Mouse (Mus musculus) kidney, postnatal 14 days (tissue): ENCODE data around the gene Zdhhc24.

ENCODE experiments used
- DNase-seq: peaks from one replicate; pipeline ENCODE4 v3.0.0; 2022; ENCODE audit warnings: mixed read lengths

Zdhhc24 gene

GRCm38 (mm10) chr19:4879324-4879703, 846 bp downstream of the Zdhhc24 start:
- no peak for DNase-seq

- DNase-seq = no peak
Measured at GRCm38 (mm10) chr19:4883961-4884360, 5.5 kb downstream of the Zdhhc24 start.

GRCm38 (mm10) chr19:4889791-4890190, 11.3 kb downstream of the Zdhhc24 start:
- DNase-seq = no peak

GRCm38 (mm10) chr19:4891798-4892197, 13.3 kb downstream of the Zdhhc24 start:
- no peak for DNase-seq

GRCm38 (mm10) chr19:4896780-4897520, 18.5 kb downstream of the Zdhhc24 start:
- DNase-seq = no peak

- DNase-seq = no peak
Measured at GRCm38 (mm10) chr19:4898972-4899371, 20.5 kb downstream of the Zdhhc24 start.

- no peak for DNase-seq
Measured at GRCm38 (mm10) chr19:4899888-4900287, 21.4 kb downstream of the Zdhhc24 start.

GRCm38 (mm10) chr19:4905979-4906794, 27.7 kb downstream of the Zdhhc24 start, which contains the start of gene Bbs1:
Bbs1 (minus strand) TSS chr19:4906628.
- DNase-seq = peak; percentile 87

- DNase-seq = peak; percentile 36
Measured at GRCm38 (mm10) chr19:4908107-4908506, 29.6 kb downstream of the Zdhhc24 start.

GRCm38 (mm10) chr19:4909376-4909775, 30.9 kb downstream of the Zdhhc24 start:
- DNase-seq = no peak

GRCm38 (mm10) chr19:4915924-4916603, 37.6 kb downstream of the Zdhhc24 start:
- DNase-seq = no peak

- DNase-seq = no peak
Measured at GRCm38 (mm10) chr19:4916827-4917226, 38.4 kb downstream of the Zdhhc24 start.

- no peak for DNase-seq
Measured at GRCm38 (mm10) chr19:4919652-4920051, 41.2 kb downstream of the Zdhhc24 start.

- no peak for DNase-seq
Measured at GRCm38 (mm10) chr19:4925121-4925860, 46.8 kb downstream of the Zdhhc24 start.

- peak; percentile 98 for DNase-seq
Measured at GRCm38 (mm10) chr19:4927904-4928531, 49.5 kb downstream of the Zdhhc24 start, which contains the start of gene Dpp3. Dpp3 (minus strand) TSS chr19:4928287.

GRCm38 (mm10) chr19:4928781-4929180, 50.3 kb downstream of the Zdhhc24 start:
- no peak for DNase-seq
